Mouse (Mus musculus) embryonic fibroblast, embryonic 13.5 days (primary cell): Measurements from ENCODE around the gene Gpr12. TPM values are rescaled to one million over a fixed set of nuclear protein-coding genes. Genes with fewer than 3 reads are reported as not detected.

ENCODE experiments used
- H3K27ac ChIP-seq: 2 replicates; pipeline ENCODE4 v1.5.1; 2012; ENCODE audit warnings: low read length, control low read depth, inconsistent platforms; ENCODE audit not compliant: insufficient read depth
- H3K4me1 ChIP-seq: 2 replicates; pipeline ENCODE4 v1.6.1; 2011; ENCODE audit warnings: low read length; ENCODE audit not compliant: control insufficient read depth, insufficient read depth
- H3K4me3 ChIP-seq: 2 replicates; pipeline ENCODE4 v1.5.1; 2011; ENCODE audit warnings: mild to moderate bottlenecking, control low read depth, low read length; ENCODE audit not compliant: insufficient read depth
- CTCF ChIP-seq: IDR thresholded peaks from 2 replicates; pipeline ENCODE4 v1.5.1; 2011; ENCODE audit warnings: mild to moderate bottlenecking, control low read depth, low read length, moderate library complexity, borderline replicate concordance; ENCODE audit not compliant: insufficient read depth
- POLR2A ChIP-seq: IDR thresholded peaks from 2 replicates; pipeline ENCODE4 v1.6.1; 2011; ENCODE audit warnings: low read depth, mild to moderate bottlenecking, control low read depth, low read length, moderate library complexity
- polyA plus RNA-seq: library from polyadenylated mRNA; stranded (reverse); fragments of >200 nt; gene quantifications from 2 replicates; pipeline ENCODE4 v1.2.4, GENCODE M21; 2011; ENCODE audit warnings: low read depth; ENCODE audit not compliant: missing spikeins, insufficient read length

The Gpr12 gene
- not detected in 2 replicates for polyA plus RNA-seq

- Histone ChIP-seq H3K4me3 (peak within 1 kb of the TSS; percentile 11; the same call in 1 of the 2 replicates), H3K27ac (no peak within 1 kb of the TSS), H3K4me1 (no peaks in the 10 kb centered on the region)
- TF ChIP-seq CTCF (no peak), POLR2A (no peak)
Observed at GRCm38 (mm10) chr5:146584478-146585306, at the start of gene Gpr12. Gpr12 (minus strand) TSS chr5:146585239.

- TF ChIP-seq CTCF (no peak), POLR2A (no peak)
Observed at GRCm38 (mm10) chr5:146631602-146632001, 46.6 kb upstream of the Gpr12 start.

DNA sequence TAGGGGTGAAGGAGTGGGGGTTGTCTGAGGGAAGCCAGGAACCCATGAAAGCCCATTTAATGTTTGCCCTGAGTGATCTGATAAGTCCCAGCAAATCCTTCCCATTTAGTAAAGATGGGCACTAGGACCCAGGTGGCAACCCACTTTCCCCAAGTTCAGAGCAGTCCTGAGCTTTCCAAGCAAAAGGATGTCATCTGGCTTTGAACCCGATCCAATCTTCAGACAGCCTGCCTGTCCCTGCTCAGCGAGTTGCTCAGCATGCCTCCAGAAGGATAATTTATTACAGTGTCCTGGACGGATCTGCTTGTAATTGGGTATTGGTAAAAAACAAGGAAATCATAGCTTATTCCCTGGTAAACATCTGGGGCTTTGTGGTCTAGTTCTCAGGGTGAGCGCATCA, 45.9 kb upstream of the Gpr12 start:
- Histone ChIP-seq H3K4me3 (no peak overlapping the region), H3K4me1 (no peaks in the 10 kb centered on the region), H3K27ac (no peak overlapping the region)
- TF ChIP-seq CTCF (no peak), POLR2A (no peak)

More at GRCm38 (mm10) chr5:146631602-146632001, 46.6 kb upstream of the Gpr12 start:
- Histone ChIP-seq H3K27ac (no peak overlapping the region), H3K4me1 (no peaks in the 10 kb centered on the region), H3K4me3 (no peak overlapping the region)

DNA sequence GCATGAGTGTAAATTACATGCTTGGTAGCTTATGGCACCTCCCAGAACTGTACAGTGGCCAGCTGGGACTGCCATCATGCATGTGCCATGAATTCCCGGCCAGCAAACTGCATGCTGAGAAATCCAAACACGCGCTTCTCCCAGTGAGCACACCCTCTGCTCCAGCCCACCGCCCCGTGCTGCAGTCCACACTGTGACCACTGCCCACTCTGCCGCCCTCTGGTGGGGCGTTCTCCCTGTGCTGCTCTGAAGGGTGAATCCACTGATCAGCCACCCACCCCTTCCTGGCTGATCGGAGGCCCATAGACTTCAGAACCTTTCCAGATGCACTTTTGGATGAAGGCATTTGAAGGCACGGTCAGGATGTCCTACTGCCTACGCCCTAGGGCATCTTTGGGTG, 44.6 kb upstream of the Gpr12 start:
- H3K27ac ChIP-seq, result no peak overlapping the region
- no peak for TF ChIP-seq CTCF
- TF ChIP-seq POLR2A, result no peak
- H3K4me1 ChIP-seq, result no peaks in the 10 kb centered on the region
- H3K4me3 ChIP-seq, result no peak overlapping the region

DNA sequence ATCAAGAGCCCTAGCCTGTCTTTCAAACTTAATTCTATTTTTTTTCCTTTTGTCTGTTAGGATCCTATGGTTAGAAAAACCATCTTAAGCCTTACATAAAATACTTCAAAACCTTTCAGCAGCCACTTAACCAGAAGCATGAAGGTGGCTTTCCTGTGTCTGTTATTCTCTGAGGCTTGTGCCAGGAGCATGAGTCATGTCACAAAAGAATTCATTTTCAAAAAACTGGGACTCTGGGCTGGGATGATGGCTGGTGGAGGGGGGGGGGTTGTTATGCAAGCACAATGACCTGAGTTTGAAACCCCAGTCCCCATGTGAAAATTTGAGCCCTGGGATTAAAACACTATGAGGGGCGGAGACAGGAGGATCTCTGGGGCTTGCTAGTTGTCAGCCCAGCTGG, 43.8 kb upstream of the Gpr12 start:
- no peak overlapping the region for H3K4me3 ChIP-seq
- no peaks in the 10 kb centered on the region for H3K4me1 ChIP-seq
- no peak for TF ChIP-seq POLR2A
- no peak overlapping the region for H3K27ac ChIP-seq

DNA sequence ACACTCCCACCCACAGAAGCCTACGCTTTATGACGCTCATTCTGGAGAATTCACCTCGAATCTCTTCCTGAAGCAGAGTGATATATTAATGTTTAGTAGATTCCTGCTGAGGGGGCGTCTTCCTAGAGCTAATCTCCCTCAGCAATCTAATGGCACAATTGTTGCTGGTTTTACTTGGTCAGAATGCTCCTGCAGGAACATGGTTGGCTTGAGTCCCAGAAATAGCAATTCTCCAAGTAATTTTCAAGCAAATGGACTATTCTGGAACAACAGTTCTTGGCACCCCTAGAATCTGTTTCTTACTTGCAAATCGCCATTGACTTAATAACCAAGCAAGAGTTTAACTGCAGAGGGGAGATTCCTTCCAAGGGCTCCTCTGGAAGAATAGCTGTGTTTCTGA, 42.9 kb upstream of the Gpr12 start:
- Histone ChIP-seq H3K4me1 (no peaks in the 10 kb centered on the region), H3K27ac (no peak overlapping the region), H3K4me3 (no peak overlapping the region)
- TF ChIP-seq CTCF (no peak), POLR2A (no peak)

DNA sequence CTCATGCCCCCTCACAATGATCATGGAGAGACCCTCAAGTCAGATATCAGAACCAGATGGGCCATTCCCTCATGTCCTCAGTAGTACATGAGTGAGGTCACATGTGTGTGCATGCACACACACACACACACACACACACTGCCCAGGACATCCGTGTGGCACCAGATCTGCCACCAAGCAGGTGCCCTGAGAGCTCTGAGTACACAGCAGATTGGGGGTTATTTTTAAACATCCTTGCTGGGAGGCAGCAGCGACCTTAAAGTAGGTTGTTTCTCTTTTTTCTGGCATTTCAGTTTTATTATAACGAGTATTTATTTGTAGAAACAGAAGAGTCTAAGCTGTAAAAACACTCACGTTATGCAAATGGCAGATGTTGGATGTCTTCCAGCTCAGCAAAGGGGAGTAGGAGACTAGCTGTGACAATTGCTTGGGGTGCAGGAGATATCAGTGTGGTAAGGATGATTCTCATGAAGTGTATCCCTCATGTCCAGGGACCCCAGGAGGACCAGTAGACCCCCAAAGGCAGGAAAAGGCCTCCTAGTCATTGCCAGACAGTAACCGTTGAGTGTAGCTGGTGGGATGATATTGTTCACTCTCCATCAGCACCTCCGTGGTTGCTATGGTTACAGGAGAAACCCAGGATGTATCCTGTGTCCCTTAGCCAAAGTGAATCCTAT, 40.7 kb upstream of the Gpr12 start:
- H3K4me1 ChIP-seq, result no peaks in the 10 kb centered on the region
- no peak overlapping the region for H3K4me3 ChIP-seq
- no peak overlapping the region for H3K27ac ChIP-seq
- TF ChIP-seq CTCF (no peak), POLR2A (no peak)

GRCm38 (mm10) chr5:146611830-146612229, 26.8 kb upstream of the Gpr12 start:
- no peaks in the 10 kb centered on the region for H3K4me1 ChIP-seq
- no peak overlapping the region for H3K4me3 ChIP-seq
- no peak for TF ChIP-seq POLR2A
- TF ChIP-seq CTCF, result no peak
- H3K27ac ChIP-seq, result no peak overlapping the region

DNA sequence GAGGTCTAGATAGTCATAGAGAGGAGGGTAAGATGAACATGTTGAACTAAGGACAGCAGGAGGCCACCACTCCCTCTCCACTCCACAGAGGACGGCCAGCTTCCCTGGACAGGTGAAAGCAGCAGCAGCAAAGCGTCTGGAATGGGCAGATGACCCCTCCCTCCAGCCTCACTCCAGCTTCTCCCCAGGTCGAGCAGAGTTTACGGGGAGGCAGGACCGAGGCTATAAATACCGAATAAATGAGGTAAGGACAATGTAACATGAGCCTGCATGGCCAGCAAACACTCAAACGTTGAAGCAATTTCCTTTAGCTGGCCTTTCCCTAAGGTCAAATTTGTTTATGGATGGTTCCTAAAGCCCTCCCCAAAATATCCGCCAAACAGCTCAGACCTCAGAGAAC, 26.0 kb upstream of the Gpr12 start:
- no peak overlapping the region for H3K4me3 ChIP-seq
- TF ChIP-seq POLR2A, result no peak
- no peak for TF ChIP-seq CTCF
- H3K27ac ChIP-seq, result no peak overlapping the region
- no peaks in the 10 kb centered on the region for H3K4me1 ChIP-seq

DNA sequence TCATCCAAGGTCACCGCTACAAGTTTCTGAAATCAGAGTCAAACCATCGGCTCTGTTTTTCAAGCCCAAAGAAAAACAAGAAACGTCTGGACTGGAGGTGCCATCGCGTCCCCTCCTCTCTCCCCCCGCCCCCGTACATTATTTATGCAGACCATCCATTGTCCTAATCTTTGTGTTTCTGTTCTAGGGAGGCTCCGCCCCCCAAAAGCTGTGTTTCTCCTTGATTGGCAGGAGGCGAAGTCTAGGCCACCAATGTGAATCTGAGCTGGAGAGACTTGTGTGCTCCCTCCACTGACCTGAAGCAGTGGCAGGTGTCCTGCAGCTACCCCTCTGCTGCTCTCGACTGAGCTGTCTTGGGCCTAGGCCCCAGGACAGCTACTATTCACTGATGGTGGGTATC, 24.6 kb upstream of the Gpr12 start:
- Histone ChIP-seq H3K4me1 (no peaks in the 10 kb centered on the region), H3K4me3 (no peak overlapping the region), H3K27ac (no peak overlapping the region)
- TF ChIP-seq POLR2A (no peak), CTCF (no peak)
